ENCODE assay signal across 8 mouse cellular contexts in the genomic region with DNA sequence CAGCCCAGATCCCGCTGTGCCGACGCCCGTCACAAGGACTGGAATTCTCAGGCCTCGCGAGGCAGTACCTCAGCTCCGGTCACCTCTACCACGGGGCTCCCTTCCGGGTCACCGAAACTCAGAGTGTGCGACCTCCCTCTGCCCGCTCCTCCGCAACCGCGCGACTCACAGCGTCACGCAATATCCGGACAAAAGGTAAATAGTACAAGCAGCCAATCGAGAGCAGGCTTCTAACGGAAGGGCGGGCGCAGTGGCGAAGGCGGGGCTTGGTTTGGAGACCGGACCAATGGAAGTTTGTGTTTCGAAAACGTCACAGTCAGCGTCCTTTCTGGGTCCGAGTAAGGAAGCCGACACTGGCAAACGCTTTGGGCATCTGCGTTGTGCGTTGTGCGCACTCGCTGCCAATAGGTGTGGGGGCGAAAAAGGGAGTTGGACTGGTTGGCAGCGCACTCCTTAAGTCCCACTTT. TPM values are rescaled to one million over a fixed set of nuclear protein-coding genes. Genes with fewer than 3 reads are reported as not detected.
DNase-seq lines count a peak whose midpoint lies in the region; ATAC-seq lines count a peak whose summit lies in the region.

A gene (minus strand): TSS at position 146 of the 467 bp plus-strand sequence.

- peaks cover 6% of the 10 kb centered on the region for H3K4me1 ChIP-seq in hindbrain, embryonic 14.5 days (replicated peaks; ENCODE audit: control insufficient read depth, insufficient read depth, low read length)

- H3K4me3 ChIP-seq in hindbrain, embryonic 14.5 days (replicated peaks; ENCODE audit: low read length), result peak within 1 kb of the TSS; percentile 78

- ATAC-seq in hindbrain, embryonic 14.5 days (ENCODE audit: low FRiP score), result peak; percentile 100

- H3K9me3 ChIP-seq in hindbrain, embryonic 14.5 days (ENCODE audit: control insufficient read depth, low read length), result no peaks in the 10 kb centered on the region

- peak within 1 kb of the TSS; percentile 85 for H3K9ac ChIP-seq in hindbrain, embryonic 14.5 days

- H3K27ac ChIP-seq in hindbrain, embryonic 14.5 days, result peak within 1 kb of the TSS; percentile 69

- peaks cover 30% of the 10 kb centered on the region for H3K36me3 ChIP-seq in hindbrain, embryonic 14.5 days (replicated peaks; ENCODE audit: control insufficient read depth, insufficient read depth)

- DNase-seq in R1 (ENCODE audit: low read depth, low spot score), result peak; percentile 98
- peak; percentile 97 for DNase-seq in cerebellum, postnatal 25 days
- peak; percentile 98 for DNase-seq in frontal cortex, postnatal 25 days (ENCODE audit: low spot score in 2 of 2)
- DNase-seq in hindbrain, embryonic 14.5 days (ENCODE audit: low spot score), result peak; percentile 99
- peak; percentile 98 for DNase-seq in layer of hippocampus, postnatal 36 days
- DNase-seq in lung, postnatal 36 days, result peak; percentile 99
- DNase-seq in retina, postnatal 1 day, result peak; percentile 98
- DNase-seq in urinary bladder, adult 18-20 months (ENCODE audit: low spot score in 2 of 2), result peak; percentile 95

- no peaks in the 10 kb centered on the region for H3K27me3 ChIP-seq in hindbrain, embryonic 14.5 days (ENCODE audit: control insufficient read depth, insufficient read depth, low read length)

- peak within 1 kb of the TSS; percentile 76 for H3K4me2 ChIP-seq in hindbrain, embryonic 14.5 days (replicated peaks)

- under 1% methylated on average over 38 of the region's 38 CpGs for WGBS in hindbrain, embryonic 14.5 days

RNA-seq across cellular contexts. Expression of the gene that starts here (rescaled TPM):
- polyA plus RNA-seq in hindbrain, embryonic 14.5 days (2014; fragmentation: Nextera tagmentation; extraction: Ambion mirVana), result 213 and 232 TPM in 2 replicates
- 100 to 1,000 TPM; 391 to 413 TPM for total RNA-seq in layer of hippocampus, postnatal 36 days (2021)

Comparison
In these comparisons a context has a peak if more than half of its experiments do, and no peak if none do; other contexts are left out.
1. Peak in every context shown above with its lines: DNase-seq, ATAC-seq, H3K4me3 ChIP-seq and H3K27ac ChIP-seq.